Mouse (Mus musculus): ENCODE data around the gene Fam47e.

DNA sequence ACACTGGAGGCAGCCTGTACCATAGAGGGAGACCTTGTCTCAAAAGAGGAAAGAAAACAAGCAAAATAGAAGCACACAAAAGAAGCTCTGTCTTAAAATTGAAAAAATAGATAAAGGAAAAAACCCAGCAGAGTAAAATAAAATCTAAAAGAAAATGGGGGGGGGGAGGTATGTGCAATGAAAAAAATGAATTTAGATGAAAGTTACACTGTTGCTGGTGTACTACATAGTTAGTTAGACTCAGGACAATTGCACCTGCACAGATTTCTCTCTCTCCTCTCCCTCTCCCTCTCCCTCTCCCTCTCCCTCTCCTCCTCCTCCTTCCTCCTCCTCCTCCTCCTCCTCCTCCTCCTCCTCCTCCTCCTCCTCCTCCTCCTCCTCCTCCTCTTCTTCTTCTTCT is 48.1 kb upstream of the Fam47e start, which contains the start of gene Scarb2:
- TF ChIP-seq CTCF (IDR thresholded peaks at IDR 0.05; ENCODE audit: borderline replicate concordance, extremely low read depth, insufficient read depth, insufficient read length) (no peak), POLR2A (IDR thresholded peaks at IDR 0.05; ENCODE audit: borderline replicate concordance, extremely low read depth, insufficient read depth, insufficient read length, poor library complexity, severe bottlenecking) (no peak)
